Mouse (Mus musculus) CD4-positive helper T cell, adult 2 months (primary cell): ENCODE results near the gene Gm21663.
"Not testable (repeated sequence)": the region's sequence is repeated elsewhere in the genome, so short reads cannot be mapped to it uniquely, and the experiment has no call there.

ENCODE experiments used
- DNase-seq: peaks from one replicate; pipeline ENCODE4 v3.0.0-alpha.2; 2012; ENCODE audit warnings: low read depth, missing footprints, low spot score

The Gm21663 gene

GRCm38 (mm10) chr5:25942281-25942680 lies at the start of gene Gm21663:
Gm21663 (minus strand) TSS chr5:25942381.
- DNase-seq, result not testable (repeated sequence)

GRCm38 (mm10) chr5:25988550-25988949 lies 46.4 kb upstream of the Gm21663 start, which contains the start of gene Gm21698:
Gm21698 (minus strand) TSS chr5:25988650.
- DNase-seq, result not testable (repeated sequence)

GRCm38 (mm10) chr5:25972563-25972962 lies 30.4 kb upstream of the Gm21663 start, which contains the start of gene Gm21680:
Gm21680 (minus strand) TSS chr5:25972663.
- DNase-seq, result not testable (repeated sequence)

- not testable (repeated sequence) for DNase-seq
Measured at GRCm38 (mm10) chr5:25957050-25957449, 14.9 kb upstream of the Gm21663 start.

GRCm38 (mm10) chr5:25956611-25957010 lies 14.4 kb upstream of the Gm21663 start:
- not testable (repeated sequence) for DNase-seq

- DNase-seq, result not testable (repeated sequence)
Measured at GRCm38 (mm10) chr5:25954317-25954716, 12.1 kb upstream of the Gm21663 start, which contains the start of gene Gm21671. Gm21671 (minus strand) TSS chr5:25954417.

GRCm38 (mm10) chr5:25945391-25945790 lies 3.2 kb upstream of the Gm21663 start:
- DNase-seq, result not testable (repeated sequence)

- no peak for DNase-seq
Measured at GRCm38 (mm10) chr5:25891321-25891720, 50.9 kb downstream of the Gm21663 start.

GRCm38 (mm10) chr5:25889746-25890382 lies 52.3 kb downstream of the Gm21663 start:
- no peak for DNase-seq

GRCm38 (mm10) chr5:25886708-25887107 lies 55.5 kb downstream of the Gm21663 start:
- DNase-seq, result no peak
